Mouse (Mus musculus): ENCODE measurements around the gene Snd1.

Snd1 gene

GRCm38 (mm10) chr6:28474839-28475238 lies at the start of gene Snd1:
Gene Snd1, plus strand, starts transcription at chr6:28475139.
- no peak for DNase-seq (ENCODE audit: low read depth, low spot score)

- no peak for DNase-seq (ENCODE audit: low read depth, low spot score)
Measured at GRCm38 (mm10) chr6:28427096-28427839, 47.7 kb upstream of the Snd1 start, which contains the start of gene Fscn3. Gene Fscn3, plus strand, starts transcription at chr6:28427789.

- DNase-seq (ENCODE audit: low read depth, low spot score), result no peak
Measured at GRCm38 (mm10) chr6:28428290-28428689, 46.6 kb upstream of the Snd1 start, which contains the start of gene Gcc1. Gene Gcc1, minus strand, starts transcription at chr6:28428390.

GRCm38 (mm10) chr6:28429870-28430269 lies 45.1 kb upstream of the Snd1 start:
- DNase-seq (ENCODE audit: low read depth, low spot score), result no peak

- no peak for DNase-seq (ENCODE audit: low read depth, low spot score)
Measured at GRCm38 (mm10) chr6:28430795-28431537, 44.0 kb upstream of the Snd1 start.

- DNase-seq (ENCODE audit: low read depth, low spot score), result no peak
Measured at GRCm38 (mm10) chr6:28431538-28431855, 43.4 kb upstream of the Snd1 start.

GRCm38 (mm10) chr6:28447937-28448336 lies 27.0 kb upstream of the Snd1 start:
- no peak for DNase-seq (ENCODE audit: low read depth, low spot score)

GRCm38 (mm10) chr6:28449253-28449652 lies 25.7 kb upstream of the Snd1 start, which contains the start of gene Pax4:
Gene Pax4, minus strand, starts transcription at chr6:28449353.
- no peak for DNase-seq (ENCODE audit: low read depth, low spot score)

GRCm38 (mm10) chr6:28450481-28450880 lies 24.5 kb upstream of the Snd1 start:
- DNase-seq (ENCODE audit: low read depth, low spot score), result no peak

GRCm38 (mm10) chr6:28450977-28451376 lies 24.0 kb upstream of the Snd1 start:
- DNase-seq (ENCODE audit: low read depth, low spot score), result no peak

GRCm38 (mm10) chr6:28459221-28459668 lies 15.7 kb upstream of the Snd1 start:
- no peak for DNase-seq (ENCODE audit: low read depth, low spot score)

GRCm38 (mm10) chr6:28460534-28460933 lies 14.4 kb upstream of the Snd1 start:
- DNase-seq (ENCODE audit: low read depth, low spot score), result peak; percentile 22

GRCm38 (mm10) chr6:28464630-28465029 lies 10.3 kb upstream of the Snd1 start:
- no peak for DNase-seq (ENCODE audit: low read depth, low spot score)

GRCm38 (mm10) chr6:28470017-28470602 lies 4.8 kb upstream of the Snd1 start:
- no peak for DNase-seq (ENCODE audit: low read depth, low spot score)

- DNase-seq (ENCODE audit: low read depth, low spot score), result no peak
Measured at GRCm38 (mm10) chr6:28470621-28471020, 4.3 kb upstream of the Snd1 start.

GRCm38 (mm10) chr6:28471284-28472035 lies 3.5 kb upstream of the Snd1 start:
- no peak for DNase-seq (ENCODE audit: low read depth, low spot score)

GRCm38 (mm10) chr6:28474211-28474610 lies 728 bp upstream of the Snd1 start:
- no peak for DNase-seq (ENCODE audit: low read depth, low spot score)

- peak; percentile 99 for DNase-seq (ENCODE audit: low read depth, low spot score)
Measured at GRCm38 (mm10) chr6:28479865-28480751, 5.2 kb downstream of the Snd1 start.

GRCm38 (mm10) chr6:28480752-28481492 lies 6.0 kb downstream of the Snd1 start:
- no peak for DNase-seq (ENCODE audit: low read depth, low spot score)

GRCm38 (mm10) chr6:28482711-28483315 lies 7.9 kb downstream of the Snd1 start:
- no peak for DNase-seq (ENCODE audit: low read depth, low spot score)
